Mouse (Mus musculus) layer of hippocampus, postnatal 25 days (tissue): ENCODE results near the gene Fndc3b. TPM values are rescaled to one million over a fixed set of nuclear protein-coding genes. Genes with fewer than 3 reads are reported as not detected.

Experiments used
- DNase-seq, 2 experiments: peaks; one replicate each; pipeline ENCODE4 v3.0.0; 2022; ENCODE audit warnings: mixed read lengths in 2 of 2, low spot score in 1 of 2; ENCODE audit errors: extremely low spot score in 1 of 2
- total RNA-seq, 2 experiments: library from RNA; stranded (reverse); gene quantifications; 2 replicates each; pipeline ENCODE4 v1.2.3; 2021

Fndc3b gene
- total RNA-seq, 2 experiments from 2014 or later = 20.2 to 21.6 TPM

- peak; percentile 31 to 47 for DNase-seq
These were observed 1.0 kb downstream of the Fndc3b start for GRCm38 (mm10) chr3:27709906-27710647.

DNA sequence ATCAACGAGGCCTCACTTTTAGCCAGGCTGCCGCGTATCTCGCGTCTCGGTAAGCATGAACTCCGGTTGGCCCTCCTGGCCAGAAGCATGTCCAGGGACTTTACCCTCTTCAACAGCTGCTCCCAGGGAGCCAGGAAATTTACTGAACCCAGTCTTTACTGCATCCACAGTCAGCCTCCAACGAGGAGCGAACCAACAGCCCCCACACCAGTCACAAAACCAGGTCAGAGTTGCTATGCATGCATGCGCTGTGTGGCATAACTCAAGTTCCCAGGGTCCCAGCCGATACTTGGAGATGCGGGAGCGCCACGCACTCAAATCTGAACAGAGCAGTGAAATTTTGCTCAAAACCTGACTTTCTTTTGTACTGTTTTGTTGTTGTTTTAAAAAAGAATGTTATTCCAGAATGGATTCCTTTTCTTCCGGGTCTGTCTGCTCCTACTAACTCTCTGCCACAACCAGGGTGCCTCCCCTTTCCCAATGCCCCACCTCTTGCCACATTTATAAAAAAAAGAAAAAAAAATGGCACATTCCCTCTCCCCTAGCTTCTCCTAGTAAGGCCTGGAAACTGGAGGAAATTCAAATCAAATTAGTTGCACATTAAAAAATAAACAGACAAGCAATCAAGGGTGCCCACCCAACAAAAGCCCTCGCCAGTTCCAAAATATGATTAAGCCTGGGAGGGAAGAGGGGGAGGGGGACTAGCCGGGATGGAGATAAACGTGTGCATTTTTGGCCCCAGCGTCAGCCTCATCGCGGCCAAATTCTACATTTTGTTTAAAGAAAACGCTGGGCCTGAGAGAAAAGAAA is 1.8 kb downstream of the Fndc3b start:
- no peak for DNase-seq

GRCm38 (mm10) chr3:27708581-27708980 is 2.5 kb downstream of the Fndc3b start:
- DNase-seq = no peak

- no peak for DNase-seq
These were observed 5.3 kb downstream of the Fndc3b start for GRCm38 (mm10) chr3:27705761-27706160.

DNA sequence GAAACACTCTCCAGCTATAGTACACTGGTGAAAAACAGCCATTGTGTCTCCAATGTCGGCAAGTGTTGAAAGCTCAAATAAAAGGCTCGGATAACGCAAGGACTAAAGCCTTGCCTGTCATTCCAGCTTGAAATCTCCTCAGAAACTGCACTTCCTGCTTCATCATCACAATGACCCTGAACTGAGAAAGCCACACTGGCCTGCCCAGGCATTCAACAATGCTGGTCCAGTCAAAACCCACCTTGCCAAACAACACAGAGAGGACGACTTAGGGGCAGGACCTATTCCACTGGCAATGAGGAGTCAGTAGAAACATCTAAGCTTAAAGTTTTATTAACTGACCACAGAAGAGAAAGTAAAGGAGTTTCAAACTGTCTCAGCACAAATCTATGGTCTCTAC is 6.1 kb downstream of the Fndc3b start:
- DNase-seq = no peak

DNA sequence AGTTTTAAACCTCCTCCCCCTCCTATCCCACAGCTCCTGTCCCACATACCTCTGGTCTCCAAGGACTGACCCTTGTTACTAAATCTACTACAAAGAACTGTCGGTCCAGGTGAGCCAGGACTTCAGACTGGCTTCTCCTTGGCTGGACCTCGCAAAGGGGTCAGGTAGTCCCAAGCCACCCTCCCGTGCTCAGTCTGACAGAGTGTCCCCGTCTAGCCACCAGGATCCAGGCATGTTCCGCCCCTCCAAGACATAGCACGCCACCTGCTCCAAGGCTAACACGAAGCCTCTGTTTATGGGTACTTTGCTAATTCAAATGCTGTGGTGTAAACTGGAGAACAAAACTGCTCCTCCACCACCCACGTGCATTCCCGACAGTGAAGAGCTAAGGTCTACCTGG is 6.5 kb downstream of the Fndc3b start:
- DNase-seq = no peak

GRCm38 (mm10) chr3:27703531-27703930 is 7.6 kb downstream of the Fndc3b start:
- DNase-seq = no peak

- no peak for DNase-seq
These were observed 8.0 kb downstream of the Fndc3b start for GRCm38 (mm10) chr3:27703081-27703480.

DNA sequence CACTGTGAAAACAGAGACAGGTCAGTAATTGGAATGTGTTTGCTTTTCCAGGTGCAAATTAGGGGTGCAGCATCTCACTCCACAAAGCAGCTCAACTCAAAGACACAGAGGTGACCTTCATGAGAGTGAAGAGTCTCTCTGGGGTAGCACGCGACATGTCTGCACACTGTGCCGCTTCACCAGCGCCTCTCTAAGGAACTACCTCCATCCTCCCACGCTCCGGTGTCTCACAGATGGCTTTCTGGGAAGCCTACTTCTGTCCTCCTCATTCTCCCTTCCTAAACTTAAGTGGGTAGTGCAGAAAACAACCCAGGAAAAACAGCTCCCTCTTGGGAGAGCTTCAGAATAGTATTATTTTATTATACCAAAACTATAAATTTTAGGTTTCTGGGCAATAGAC is 12.4 kb downstream of the Fndc3b start:
- DNase-seq = no peak

DNA sequence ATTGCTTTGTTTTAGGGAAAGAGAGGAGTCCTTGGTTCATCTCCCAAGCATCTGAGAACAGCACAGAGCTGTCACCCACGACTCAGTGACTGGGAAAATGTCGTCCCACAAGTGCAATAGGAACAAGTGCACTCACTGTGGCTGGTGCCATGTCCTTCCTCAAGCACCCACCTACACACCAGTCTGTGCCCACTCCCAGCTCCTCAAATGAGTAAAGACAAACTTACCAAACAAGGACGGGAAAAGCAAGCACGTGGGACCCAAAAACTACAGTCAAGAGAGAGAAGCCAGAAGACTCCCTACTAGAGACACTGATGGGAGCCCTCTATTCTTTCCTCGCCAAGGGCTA is 14.7 kb downstream of the Fndc3b start:
- no peak for DNase-seq

GRCm38 (mm10) chr3:27695612-27696448 is 15.3 kb downstream of the Fndc3b start:
- no peak for DNase-seq

GRCm38 (mm10) chr3:27694586-27694985 is 16.5 kb downstream of the Fndc3b start:
- no peak for DNase-seq

GRCm38 (mm10) chr3:27694111-27694510 is 17.0 kb downstream of the Fndc3b start:
- no peak for DNase-seq

DNA sequence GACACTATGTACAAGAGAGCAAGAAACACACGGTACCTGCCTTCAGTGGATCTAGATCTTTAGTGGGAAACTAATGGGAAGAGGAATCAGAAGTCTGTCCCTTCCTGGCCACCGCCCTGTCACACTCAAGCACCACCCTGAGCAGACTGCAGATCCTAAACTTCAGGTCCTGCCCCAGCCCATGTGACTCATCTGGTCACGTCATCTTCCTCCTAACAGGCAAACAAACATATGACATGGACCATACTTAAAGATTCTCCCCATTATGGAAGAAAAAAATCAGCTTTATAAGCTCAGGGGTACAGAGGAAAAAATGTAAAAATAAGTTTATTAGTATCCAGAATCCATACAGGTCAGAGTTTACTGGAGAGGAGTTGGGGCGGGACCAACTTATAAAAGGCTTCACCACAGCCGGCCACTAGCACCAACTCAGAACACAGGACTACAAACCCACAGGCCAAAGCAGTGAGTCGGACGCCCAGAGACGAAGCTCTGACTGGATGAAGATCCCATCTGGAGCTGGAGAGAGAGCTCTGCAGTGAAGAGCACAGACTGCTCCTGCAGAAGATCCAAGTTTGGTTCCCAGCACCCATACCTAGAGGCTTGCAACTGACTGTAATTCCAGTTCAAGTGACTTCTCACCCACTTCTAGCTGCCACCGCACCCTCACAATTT is 19.5 kb downstream of the Fndc3b start:
- no peak for DNase-seq

DNA sequence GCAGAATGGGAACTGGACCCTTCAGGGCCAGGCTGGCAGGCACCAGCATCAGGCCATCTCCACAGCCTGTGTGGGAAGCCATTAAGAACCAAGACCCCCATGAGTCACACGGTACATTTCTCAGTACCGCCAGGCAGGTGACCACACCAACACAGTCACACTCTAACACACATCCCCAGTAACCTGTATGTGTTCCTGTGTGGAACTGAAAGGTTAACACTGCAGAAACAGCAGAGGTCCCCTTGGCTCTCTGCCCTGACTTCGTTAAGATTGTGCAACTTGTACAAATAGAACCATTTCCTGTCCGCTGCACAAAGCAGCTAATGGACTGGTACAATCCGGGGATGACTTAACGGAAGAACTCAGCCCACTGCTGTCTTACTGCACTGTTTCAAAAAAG is 21.1 kb downstream of the Fndc3b start:
- peak in 1 of 2 experiments; percentile 28 for DNase-seq

- DNase-seq = no peak
These were observed 21.8 kb downstream of the Fndc3b start for GRCm38 (mm10) chr3:27689149-27689865.

DNA sequence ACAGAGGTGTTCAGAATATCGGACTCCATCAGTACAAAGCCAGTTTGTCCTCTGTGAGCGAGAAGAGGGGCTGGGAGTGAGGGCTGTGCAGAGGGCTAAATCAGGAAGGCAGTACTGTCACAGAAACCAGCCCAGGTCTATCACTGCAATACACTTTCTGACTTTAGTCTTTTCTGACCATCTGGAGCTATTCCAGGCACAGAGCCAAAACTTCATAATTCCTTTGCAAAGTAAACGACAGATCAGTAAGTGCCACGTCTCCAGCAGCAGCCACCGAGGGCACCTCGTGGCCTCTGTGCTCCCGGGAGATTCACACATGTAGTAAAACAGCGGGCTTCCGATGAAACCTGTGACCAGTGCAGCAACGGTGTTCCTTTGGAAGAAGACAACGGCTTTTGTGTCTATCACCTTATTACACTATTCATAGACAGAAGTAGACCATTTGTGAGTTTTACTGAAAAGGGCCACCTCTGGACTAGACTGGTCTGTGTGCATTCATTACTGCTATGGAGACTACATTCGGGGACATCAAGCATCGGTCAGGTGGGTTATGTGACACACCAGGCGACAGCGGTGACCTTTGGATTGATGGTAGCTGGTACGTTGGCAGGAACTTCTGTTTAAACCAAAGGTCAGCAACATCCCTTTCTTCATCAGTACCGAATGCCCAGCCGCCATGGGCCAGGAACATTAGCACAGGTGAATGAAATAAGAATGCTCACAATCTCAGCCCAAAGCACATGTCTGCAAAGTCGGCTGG is 24.2 kb downstream of the Fndc3b start:
- DNase-seq = no peak

GRCm38 (mm10) chr3:27685650-27686208 is 25.4 kb downstream of the Fndc3b start:
- no peak for DNase-seq

GRCm38 (mm10) chr3:27685134-27685533 is 26.0 kb downstream of the Fndc3b start:
- no peak for DNase-seq
